Mouse (Mus musculus) lung, adult 2 months (tissue): ENCODE data around the gene Sco2.

ENCODE experiments used
- CTCF ChIP-seq: fragments of 200-500 bp; IDR thresholded peaks from 2 replicates; pipeline ENCODE4 v1.5.1; 2011; ENCODE audit warnings: mild to moderate bottlenecking, low read length, control low read depth; ENCODE audit not compliant: insufficient read depth
- POLR2A ChIP-seq: fragments of 200-500 bp; IDR thresholded peaks from 2 replicates; pipeline ENCODE4 v1.6.1; 2011; ENCODE audit warnings: low read depth, mild to moderate bottlenecking, control low read depth, low read length, borderline replicate concordance; ENCODE audit errors: extremely low read depth

DNA sequence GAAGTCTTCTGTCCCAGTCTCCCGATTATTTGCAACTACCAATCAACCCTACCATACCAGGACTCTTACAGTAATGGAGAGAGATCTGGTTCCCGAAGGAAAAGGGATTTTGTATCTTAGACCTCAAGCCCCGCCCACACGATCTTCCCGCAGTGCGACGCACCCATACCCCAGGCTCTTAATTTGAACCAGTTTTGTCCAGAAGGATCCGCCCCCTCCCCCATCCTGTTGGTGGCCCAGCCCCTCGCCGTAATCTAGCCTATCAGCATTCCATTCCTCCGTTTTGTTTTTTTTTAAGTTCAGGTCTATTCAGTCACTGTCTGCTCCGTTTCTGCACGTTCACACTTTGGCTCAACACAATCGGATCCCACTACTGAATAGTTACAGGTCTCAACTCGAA lies 17.3 kb downstream of the Sco2 start:
- TF ChIP-seq POLR2A (no peak), CTCF (no peak)
